Mouse (Mus musculus) ovary, postnatal 36 days (tissue): ENCODE results near the gene Mthfd2.
A peak's percentile ranks its signal among the peaks of the same experiment; 100 is the strongest.

Source experiments
- DNase-seq: peaks from one replicate; pipeline ENCODE4 v3.0.0; 2022; ENCODE audit warnings: low spot score, mixed read lengths

Gene Mthfd2

DNA sequence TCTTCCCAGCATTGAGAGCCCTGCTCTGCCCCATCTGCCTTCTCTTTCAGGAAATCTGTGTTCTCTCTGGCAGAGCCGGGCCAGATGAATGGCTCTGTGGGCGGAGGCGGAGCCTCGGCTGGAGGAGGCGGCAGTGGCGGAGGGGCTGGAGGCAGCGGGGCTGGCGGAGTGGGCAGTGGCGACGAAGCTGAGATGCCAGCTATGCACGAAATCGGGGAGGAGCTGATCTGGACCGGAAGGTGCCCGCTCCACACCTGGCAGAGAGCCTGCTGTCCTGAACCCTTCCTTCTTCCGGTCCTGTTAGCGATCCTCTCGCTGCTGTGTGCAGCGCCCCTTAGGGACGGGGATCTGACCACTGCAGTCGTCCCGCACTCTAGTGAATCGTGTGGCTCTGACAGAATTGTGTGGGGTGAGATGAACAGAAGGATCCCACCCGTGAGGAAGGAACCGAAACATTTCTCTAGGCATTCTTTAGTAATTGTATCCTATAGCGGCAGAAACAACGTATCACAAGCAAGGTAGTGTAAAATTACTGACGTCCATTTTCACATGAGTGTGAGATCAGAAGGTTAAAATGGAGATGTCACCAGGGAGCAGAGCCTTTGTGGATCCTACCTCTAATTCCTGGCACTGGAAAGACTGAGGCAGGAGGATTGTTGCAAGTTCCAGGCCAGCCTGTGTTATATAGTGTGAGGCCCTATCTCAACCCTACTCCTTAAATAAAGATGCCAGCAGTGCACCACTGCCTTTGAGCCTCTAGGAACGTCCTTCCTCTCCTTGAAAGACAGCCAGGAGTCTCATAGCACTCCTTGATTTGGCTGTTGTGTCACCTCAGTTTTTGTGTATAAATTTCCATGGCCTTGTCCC lies 57.3 kb downstream of the Mthfd2 start:
- peak; percentile 90 for DNase-seq

DNA sequence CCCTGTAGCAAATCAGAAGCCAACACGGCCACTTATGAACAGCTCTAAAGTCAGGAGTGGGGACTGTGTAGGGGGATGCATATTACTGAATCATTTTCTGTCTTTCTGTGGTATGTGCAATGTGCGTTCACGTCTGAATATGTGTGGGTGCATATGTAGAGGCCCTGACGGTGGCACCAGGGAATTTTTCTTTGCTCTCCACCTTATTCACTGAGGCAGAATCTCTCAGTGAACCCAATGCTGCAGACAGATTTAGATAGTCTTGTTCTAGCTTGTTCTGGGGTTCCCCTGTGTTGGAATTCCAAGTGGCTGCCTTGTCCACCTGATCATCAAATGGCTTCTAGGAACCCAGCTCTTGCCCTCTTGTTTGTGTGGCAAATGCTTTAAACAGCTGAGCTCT lies 58.1 kb downstream of the Mthfd2 start:
- DNase-seq = no peak

GRCm38 (mm10) chr6:83265653-83266052 lies 60.1 kb downstream of the Mthfd2 start:
- DNase-seq = no peak

- no peak for DNase-seq
Observed at GRCm38 (mm10) chr6:83265253-83265652, 60.5 kb downstream of the Mthfd2 start.

DNA sequence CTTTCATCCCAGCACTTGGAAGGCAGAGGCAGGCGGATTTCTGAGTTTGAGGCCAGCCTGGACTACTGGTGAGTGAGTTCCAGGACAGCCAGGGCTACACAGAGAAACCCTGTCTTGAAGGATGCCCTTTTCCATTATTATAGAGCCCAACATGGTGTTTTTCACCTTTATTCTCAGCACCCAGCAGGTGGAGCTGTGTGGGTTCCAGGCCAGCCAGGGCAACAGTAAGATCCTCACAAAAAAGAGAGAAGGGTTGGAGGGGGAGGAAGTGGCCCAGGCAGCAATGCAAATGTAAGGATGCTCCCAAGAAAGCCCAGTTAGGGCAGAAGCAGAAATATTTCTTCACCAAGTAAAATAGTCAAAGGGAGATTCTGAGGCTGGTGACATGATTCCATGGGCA lies 61.2 kb downstream of the Mthfd2 start:
- no peak for DNase-seq
